Mouse (Mus musculus): ENCODE measurements around the gene Emx1. TPM values are rescaled to one million over a fixed set of nuclear protein-coding genes. Genes with fewer than 3 reads are reported as not detected.
A peak's percentile ranks its signal among the peaks of the same experiment; 100 is the strongest.
"Not testable (repeated sequence)": the region's sequence is repeated elsewhere in the genome, so short reads cannot be mapped to it uniquely, and the experiment has no call there.

The Emx1 gene
- polyA plus RNA-seq, 1 experiment from 2014 or later, result 0.10 TPM

GRCm38 (mm10) chr6:85158040-85158804 lies 29.0 kb upstream of the Emx1 start:
- not testable (repeated sequence) for H3K4me1 ChIP-seq (ENCODE audit: control insufficient read depth, insufficient read depth, low read length); H3K27ac ChIP-seq (ENCODE audit: low read length); H3K4me2 ChIP-seq (ENCODE audit: low read depth, low read length); H3K9ac ChIP-seq (ENCODE audit: low read depth, low read length); H3K36me3 ChIP-seq (ENCODE audit: control insufficient read depth, insufficient read depth, low read length); H3K4me3 ChIP-seq (ENCODE audit: low read length); H3K27me3 ChIP-seq (replicated peaks; ENCODE audit: control insufficient read depth, insufficient read depth, low read length); ATAC-seq; H3K9me3 ChIP-seq (ENCODE audit: control insufficient read depth, low read length)
- 73% methylated on average over 4 of the region's 4 CpGs for WGBS

GRCm38 (mm10) chr6:85159092-85159760 lies 28.0 kb upstream of the Emx1 start:
- 0 out of 2 replicates have a peak, but pooled peaks have one; percentile 25 for ATAC-seq
- 20% methylated on average over 6 of the region's 6 CpGs for WGBS
- not testable (repeated sequence) for H3K27ac ChIP-seq (ENCODE audit: low read length); H3K4me2 ChIP-seq (ENCODE audit: low read depth, low read length); H3K9me3 ChIP-seq (ENCODE audit: control insufficient read depth, low read length); H3K4me3 ChIP-seq (ENCODE audit: low read length); H3K27me3 ChIP-seq (replicated peaks; ENCODE audit: control insufficient read depth, insufficient read depth, low read length); H3K36me3 ChIP-seq (ENCODE audit: control insufficient read depth, insufficient read depth, low read length); H3K4me1 ChIP-seq (ENCODE audit: control insufficient read depth, insufficient read depth, low read length); H3K9ac ChIP-seq (ENCODE audit: low read depth, low read length)

- H3K27ac ChIP-seq (ENCODE audit: low read length), result no peak overlapping the region
- no peak overlapping the region for H3K9ac ChIP-seq (ENCODE audit: low read depth, low read length)
- peaks cover 4% of the 10 kb centered on the region for H3K4me1 ChIP-seq (ENCODE audit: control insufficient read depth, insufficient read depth, low read length)
- H3K36me3 ChIP-seq (ENCODE audit: control insufficient read depth, insufficient read depth, low read length), result no peaks in the 10 kb centered on the region
- no peak overlapping the region for H3K4me2 ChIP-seq (ENCODE audit: low read depth, low read length)
- no peak for ATAC-seq
- H3K4me3 ChIP-seq (ENCODE audit: low read length), result no peak overlapping the region
- no peaks in the 10 kb centered on the region for H3K27me3 ChIP-seq (replicated peaks; ENCODE audit: control insufficient read depth, insufficient read depth, low read length)
- WGBS, result 43% methylated on average over 4 of the region's 4 CpGs
- no peaks in the 10 kb centered on the region for H3K9me3 ChIP-seq (ENCODE audit: control insufficient read depth, low read length)
These were observed 26.9 kb upstream of the Emx1 start for GRCm38 (mm10) chr6:85160201-85160923.

DNA sequence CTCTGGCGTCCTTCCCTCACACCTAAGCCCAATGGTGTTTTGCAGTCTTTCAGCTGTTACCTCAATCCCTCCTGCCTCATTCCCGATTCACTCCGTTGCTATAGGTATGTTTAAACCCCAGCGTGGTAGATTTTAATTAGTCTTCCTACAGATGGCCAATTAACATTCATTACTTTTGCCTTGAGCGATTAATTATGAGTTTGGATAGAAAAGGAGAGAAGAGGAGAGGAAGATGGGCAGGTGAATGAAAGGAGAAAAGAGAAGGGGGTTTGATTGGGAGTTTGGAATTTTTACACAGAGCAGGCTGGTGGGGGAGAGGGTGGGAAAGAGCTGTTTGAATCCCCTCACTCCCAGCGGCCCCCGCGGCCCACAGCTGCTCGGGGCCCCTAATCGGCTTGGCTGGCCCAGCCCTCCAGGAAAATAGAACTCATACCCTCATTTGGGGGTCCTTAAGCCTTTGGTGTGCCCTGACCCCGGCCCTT lies 21.8 kb upstream of the Emx1 start:
- Histone ChIP-seq H3K4me2 (ENCODE audit: low read depth, low read length) (no peak overlapping the region), H3K4me1 (ENCODE audit: control insufficient read depth, insufficient read depth, low read length) (no peaks in the 10 kb centered on the region)
- WGBS, result 54% methylated on average over 11 of the region's 11 CpGs

DNA sequence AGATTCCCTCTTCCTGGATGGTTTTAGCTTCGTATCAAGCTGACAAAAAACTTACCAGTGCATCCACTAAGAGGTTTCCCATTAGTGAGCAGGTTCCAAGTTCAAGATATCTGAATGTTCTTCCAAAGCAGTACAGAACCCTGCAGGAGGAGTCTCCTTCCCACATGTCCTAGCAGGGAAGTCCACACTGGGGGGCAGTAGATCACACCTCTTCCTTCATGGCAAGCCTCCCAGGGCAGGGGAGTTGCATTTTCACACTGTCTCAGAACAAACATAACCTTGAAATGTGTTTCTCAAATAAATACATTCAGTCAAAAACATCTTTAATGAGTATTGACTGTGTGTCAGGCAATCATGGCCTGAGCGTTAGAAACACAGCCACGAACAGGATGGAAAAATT lies 7.7 kb upstream of the Emx1 start:
- peaks cover 2% of the 10 kb centered on the region; the same call in 1 of the 2 replicates for H3K27me3 ChIP-seq (replicated peaks; ENCODE audit: control insufficient read depth, insufficient read depth, low read length)
- WGBS, result 75% methylated on average over 3 of the region's 3 CpGs
- no peak for ATAC-seq
- H3K9ac ChIP-seq (ENCODE audit: low read depth, low read length), result no peak overlapping the region
- H3K4me2 ChIP-seq (ENCODE audit: low read depth, low read length), result no peak overlapping the region
- no peaks in the 10 kb centered on the region for H3K9me3 ChIP-seq (ENCODE audit: control insufficient read depth, low read length)
- H3K36me3 ChIP-seq (ENCODE audit: control insufficient read depth, insufficient read depth, low read length), result no peaks in the 10 kb centered on the region
- H3K27ac ChIP-seq (ENCODE audit: low read length), result no peak overlapping the region
- no peaks in the 10 kb centered on the region for H3K4me1 ChIP-seq (ENCODE audit: control insufficient read depth, insufficient read depth, low read length)
- no peak overlapping the region for H3K4me3 ChIP-seq (ENCODE audit: low read length)

More for the DNA sequence above, 21.8 kb upstream of the Emx1 start:
- no peak for ATAC-seq
- Histone ChIP-seq H3K4me3 (ENCODE audit: low read length) (no peak overlapping the region), H3K36me3 (ENCODE audit: control insufficient read depth, insufficient read depth, low read length) (no peaks in the 10 kb centered on the region), H3K27me3 (replicated peaks; ENCODE audit: control insufficient read depth, insufficient read depth, low read length) (0 out of 2 replicates have a peak, but pooled peaks cover 4% of the 10 kb centered on the region), H3K27ac (ENCODE audit: low read length) (no peak overlapping the region), H3K9me3 (ENCODE audit: control insufficient read depth, low read length) (no peaks in the 10 kb centered on the region), H3K9ac (ENCODE audit: low read depth, low read length) (no peak overlapping the region)

DNA sequence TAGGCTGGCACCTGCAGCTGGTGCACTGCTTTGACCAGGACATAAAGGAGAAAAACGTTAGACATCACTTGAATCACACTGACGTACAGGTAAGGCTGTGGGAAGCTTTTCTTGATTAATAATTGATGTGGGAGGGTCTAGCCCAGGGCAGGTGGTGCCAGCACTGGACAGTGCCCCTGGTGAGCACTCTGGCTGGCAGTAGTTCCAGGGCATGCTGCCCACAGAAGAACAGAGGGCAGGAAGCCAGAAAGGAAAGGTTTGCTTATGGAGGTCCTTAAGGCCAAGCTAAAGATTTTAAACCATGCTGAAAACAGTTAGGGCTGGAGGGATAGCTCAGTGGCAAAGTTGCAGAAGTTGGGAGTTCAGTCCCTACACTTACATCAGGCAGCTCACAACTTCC lies 7.2 kb upstream of the Emx1 start:
- H3K9me3 ChIP-seq (ENCODE audit: control insufficient read depth, low read length), result no peaks in the 10 kb centered on the region
- 59% methylated on average over 2 of the region's 2 CpGs for WGBS
- no peak for ATAC-seq
- H3K4me2 ChIP-seq (ENCODE audit: low read depth, low read length), result no peak overlapping the region
- no peak overlapping the region for H3K9ac ChIP-seq (ENCODE audit: low read depth, low read length)
- H3K27ac ChIP-seq (ENCODE audit: low read length), result no peak overlapping the region
- H3K4me1 ChIP-seq (ENCODE audit: control insufficient read depth, insufficient read depth, low read length), result no peaks in the 10 kb centered on the region
- no peak overlapping the region for H3K4me3 ChIP-seq (ENCODE audit: low read length)
- H3K36me3 ChIP-seq (ENCODE audit: control insufficient read depth, insufficient read depth, low read length), result no peaks in the 10 kb centered on the region
- H3K27me3 ChIP-seq (replicated peaks; ENCODE audit: control insufficient read depth, insufficient read depth, low read length), result peaks cover 3% of the 10 kb centered on the region; the same call in 1 of the 2 replicates

- H3K4me3 ChIP-seq (ENCODE audit: low read length), result no peak overlapping the region
- H3K9me3 ChIP-seq (ENCODE audit: control insufficient read depth, low read length), result no peaks in the 10 kb centered on the region
- WGBS, result 58% methylated on average over 3 of the region's 3 CpGs
- H3K36me3 ChIP-seq (ENCODE audit: control insufficient read depth, insufficient read depth, low read length), result no peaks in the 10 kb centered on the region
- no peak overlapping the region for H3K9ac ChIP-seq (ENCODE audit: low read depth, low read length)
- H3K27ac ChIP-seq (ENCODE audit: low read length), result no peak overlapping the region
- peaks cover 35% of the 10 kb centered on the region for H3K27me3 ChIP-seq (replicated peaks; ENCODE audit: control insufficient read depth, insufficient read depth, low read length)
- ATAC-seq, result no peak
- H3K4me2 ChIP-seq (ENCODE audit: low read depth, low read length), result no peak overlapping the region
- H3K4me1 ChIP-seq (ENCODE audit: control insufficient read depth, insufficient read depth, low read length), result peaks cover 21% of the 10 kb centered on the region
These were observed 3.3 kb upstream of the Emx1 start for GRCm38 (mm10) chr6:85183951-85184350.

DNA sequence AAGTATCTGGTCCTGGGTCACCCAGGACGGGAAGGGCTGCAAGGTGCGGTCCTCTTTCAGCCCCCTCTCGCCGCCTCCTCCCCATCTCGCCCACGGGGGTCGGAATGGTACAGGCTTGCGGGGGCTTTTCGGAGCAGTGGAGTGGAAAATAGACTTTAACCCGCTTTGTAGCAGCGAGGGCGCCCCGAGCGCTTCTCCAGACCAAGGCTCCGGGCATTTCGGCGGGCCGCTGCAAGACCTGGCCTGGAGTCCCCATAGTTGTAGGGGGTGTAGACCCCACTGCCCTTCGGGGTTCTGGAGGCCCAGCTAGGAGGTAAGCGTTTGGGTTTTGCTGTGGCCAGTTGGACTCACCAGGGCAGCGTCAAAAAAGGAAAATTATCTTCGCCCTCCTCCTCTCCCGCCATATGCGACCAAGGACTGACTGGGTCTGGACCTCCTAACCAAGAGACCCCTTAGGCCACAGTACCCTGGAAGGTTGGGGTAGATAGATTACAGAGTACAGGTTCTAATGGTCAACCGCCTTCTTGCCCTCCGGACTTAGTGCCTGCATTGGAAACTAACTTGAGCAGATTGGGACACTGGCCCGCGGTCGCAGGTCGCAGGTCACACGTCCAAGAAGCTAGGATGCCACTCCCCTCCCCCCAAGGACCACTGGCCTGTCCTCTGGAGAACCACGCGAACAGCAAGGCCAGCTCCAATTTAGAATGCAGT lies 1.1 kb upstream of the Emx1 start:
- peaks cover 27% of the 10 kb centered on the region for H3K4me1 ChIP-seq (ENCODE audit: control insufficient read depth, insufficient read depth, low read length)
- no peak overlapping the region for H3K27ac ChIP-seq (ENCODE audit: low read length)
- peaks cover 52% of the 10 kb centered on the region for H3K27me3 ChIP-seq (replicated peaks; ENCODE audit: control insufficient read depth, insufficient read depth, low read length)
- 2% methylated on average over 33 of the region's 33 CpGs for WGBS
- ATAC-seq, result no peak
- H3K9ac ChIP-seq (ENCODE audit: low read depth, low read length), result no peak overlapping the region
- H3K9me3 ChIP-seq (ENCODE audit: control insufficient read depth, low read length), result no peaks in the 10 kb centered on the region
- peak overlapping the region; percentile 29 for H3K4me3 ChIP-seq (ENCODE audit: low read length)
- H3K4me2 ChIP-seq (ENCODE audit: low read depth, low read length), result peak overlapping the region; percentile 44
- H3K36me3 ChIP-seq (ENCODE audit: control insufficient read depth, insufficient read depth, low read length), result no peaks in the 10 kb centered on the region

DNA sequence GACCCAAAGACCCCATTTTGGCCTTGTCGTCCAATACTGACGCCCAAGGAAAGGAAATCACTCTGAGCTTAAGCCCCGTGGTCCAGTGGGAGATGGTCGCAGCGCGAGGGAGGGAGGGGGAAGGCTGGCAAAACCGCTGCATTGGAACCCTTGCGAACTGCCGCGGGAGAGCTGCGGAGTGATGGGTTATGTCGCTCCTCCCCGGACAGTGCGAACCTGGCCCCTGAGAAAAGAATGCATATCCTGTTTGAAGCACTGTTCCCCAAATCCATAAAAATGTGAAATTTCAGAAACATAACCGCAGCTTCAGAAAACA lies 536 bp upstream of the Emx1 start:
- no peak for ATAC-seq
- 0 out of 2 replicates have a peak overlapping the region, but pooled peaks have one; percentile 44 for H3K4me2 ChIP-seq (ENCODE audit: low read depth, low read length)
- no peak overlapping the region for H3K27ac ChIP-seq (ENCODE audit: low read length)
- peaks cover 57% of the 10 kb centered on the region for H3K27me3 ChIP-seq (replicated peaks; ENCODE audit: control insufficient read depth, insufficient read depth, low read length)
- no peak overlapping the region for H3K9ac ChIP-seq (ENCODE audit: low read depth, low read length)
- H3K36me3 ChIP-seq (ENCODE audit: control insufficient read depth, insufficient read depth, low read length), result no peaks in the 10 kb centered on the region
- 3% methylated on average over 15 of the region's 15 CpGs for WGBS
- peak overlapping the region; percentile 45; the same call in 1 of the 2 replicates for H3K4me3 ChIP-seq (ENCODE audit: low read length)
- H3K9me3 ChIP-seq (ENCODE audit: control insufficient read depth, low read length), result no peaks in the 10 kb centered on the region
- H3K4me1 ChIP-seq (ENCODE audit: control insufficient read depth, insufficient read depth, low read length), result peaks cover 27% of the 10 kb centered on the region

Measured in intestine, embryonic 16.5 days (tissue).